Mouse (Mus musculus): ENCODE measurements around the gene Arl5c.

DNA sequence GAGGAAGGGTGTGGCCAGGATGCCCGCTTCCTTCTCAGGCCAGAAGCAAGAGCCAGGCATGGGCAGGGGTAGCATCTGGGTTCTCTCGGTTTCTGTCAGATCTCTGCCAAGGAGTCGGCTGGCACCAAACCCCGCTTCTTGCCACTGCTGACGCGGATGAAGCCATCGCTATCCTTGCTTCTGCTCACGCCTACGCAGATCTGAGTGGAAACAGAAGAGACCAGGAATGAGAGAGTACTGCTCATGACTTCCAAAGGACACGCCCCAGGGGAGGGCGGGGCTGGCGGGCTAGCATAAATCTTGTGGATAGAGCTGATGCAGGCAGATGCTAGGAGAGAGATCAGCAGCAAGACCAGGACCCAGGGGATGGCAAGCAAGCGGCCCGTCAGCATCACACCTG lies 41.9 kb upstream of the Arl5c start:
- no peak for TF ChIP-seq POLR2A (IDR thresholded peaks at IDR 0.05; ENCODE audit: insufficient read length, low read depth)
- TF ChIP-seq TCF12 (IDR thresholded peaks at IDR 0.05; ENCODE audit: insufficient read depth, poor library complexity, severe bottlenecking), result no peak
- TF ChIP-seq POLR2AphosphoS2 (IDR thresholded peaks at IDR 0.05; ENCODE audit: insufficient read length, low read depth), result no peak
- TF ChIP-seq SRF (IDR thresholded peaks at IDR 0.05; ENCODE audit: control insufficient read depth, insufficient read length, low read depth), result no peak
- no peak for TF ChIP-seq USF1 (IDR thresholded peaks at IDR 0.05; ENCODE audit: low read depth)
- no peak for TF ChIP-seq TCF3 (IDR thresholded peaks at IDR 0.05; ENCODE audit: insufficient read length, low read depth)

Data from myocyte (in vitro differentiated cells).